Mouse (Mus musculus): ENCODE measurements at regions not wholly inside any gene's neighbourhood (a gene's known extent, or its start where the extent isn't known, plus 50 kb on each side); places are given as distances from the start of the nearest gene placed in this dataset.

- DNase-seq (ENCODE audit: low spot score in 2 of 2), result peak in 1 of 2 experiments; percentile 60
Observed at GRCm38 (mm10) chr1:137927953-137928352, 247.6 kb downstream of the Ptprc start.

GRCm38 (mm10) chr1:137926326-137926725, 249.2 kb downstream of the Ptprc start:
- no peak for DNase-seq (ENCODE audit: low spot score in 2 of 2)

DNA sequence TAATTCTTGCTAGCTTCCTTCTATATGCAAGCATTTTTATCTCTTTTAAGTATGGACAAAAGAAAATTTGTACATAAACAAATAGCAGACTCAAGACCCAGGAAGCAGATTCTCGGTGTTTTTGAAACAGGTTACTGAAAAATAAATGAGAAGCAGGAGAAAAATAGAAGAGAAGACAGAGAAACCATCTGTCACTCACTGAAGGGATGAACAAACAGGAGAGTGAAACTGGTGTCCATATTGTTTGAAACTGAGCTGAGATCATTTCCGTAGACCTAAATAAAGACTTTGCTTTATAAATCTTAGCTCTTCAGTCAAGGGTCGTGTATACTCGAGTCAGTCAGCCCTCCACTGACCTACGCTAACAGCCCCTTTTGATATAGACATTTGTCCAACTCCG, 251.4 kb downstream of the Ptprc start:
- no peak for DNase-seq (ENCODE audit: low spot score in 2 of 2)

DNA sequence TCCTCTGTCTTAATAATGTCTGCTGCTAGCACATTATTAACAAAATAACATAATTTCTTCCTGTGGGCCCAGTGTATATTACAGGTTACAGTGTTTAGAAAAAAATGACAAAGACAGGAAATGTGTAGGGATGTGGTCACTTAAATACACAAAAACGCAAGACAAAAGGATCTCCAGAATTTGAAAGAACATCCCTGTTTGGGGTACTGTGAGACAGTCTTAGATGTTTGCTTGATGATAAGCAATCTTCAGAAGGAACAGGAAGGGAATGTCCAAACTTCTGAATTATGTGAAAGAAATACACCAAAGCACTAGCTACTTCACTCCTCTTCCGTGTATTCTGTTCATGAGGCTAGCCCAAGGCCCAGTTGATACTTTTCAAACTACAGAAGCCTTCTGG, 251.8 kb downstream of the Ptprc start:
- DNase-seq (ENCODE audit: low spot score in 2 of 2), result no peak

- DNase-seq (ENCODE audit: low spot score in 2 of 2), result no peak
Observed at GRCm38 (mm10) chr1:137922769-137923168, 252.7 kb downstream of the Ptprc start.

- DNase-seq (ENCODE audit: low spot score in 2 of 2), result no peak
Observed at GRCm38 (mm10) chr1:137921592-137921991, 253.9 kb downstream of the Ptprc start.

GRCm38 (mm10) chr1:137919739-137920563, 255.6 kb downstream of the Ptprc start:
- no peak for DNase-seq (ENCODE audit: low spot score in 2 of 2)

GRCm38 (mm10) chr1:137917449-137917848, 258.1 kb downstream of the Ptprc start:
- DNase-seq (ENCODE audit: low spot score in 2 of 2), result no peak

- DNase-seq (ENCODE audit: low spot score in 2 of 2), result no peak
Observed at GRCm38 (mm10) chr1:137906883-137907282, 268.6 kb downstream of the Ptprc start.

DNA sequence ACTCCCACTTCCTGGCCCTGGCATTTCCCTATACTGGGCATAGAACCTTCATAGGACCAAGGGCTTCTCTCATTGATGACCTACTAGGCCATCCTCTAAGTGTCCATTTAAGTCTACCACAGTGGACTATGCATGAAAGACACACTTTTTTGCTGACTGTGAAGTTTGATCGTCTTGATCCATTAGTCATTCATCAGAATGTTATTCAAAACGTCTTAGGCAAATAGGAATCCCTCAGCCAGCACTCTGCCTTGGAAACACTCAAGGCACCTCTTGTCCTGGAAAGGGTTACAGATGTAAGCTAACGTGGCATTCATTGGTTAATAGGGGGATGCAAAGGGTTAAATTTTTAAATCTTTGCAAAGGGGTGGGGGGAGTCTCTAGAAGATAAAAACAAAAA, 269.0 kb downstream of the Ptprc start:
- DNase-seq (ENCODE audit: low spot score in 2 of 2), result no peak

GRCm38 (mm10) chr1:137905566-137905965, 269.9 kb downstream of the Ptprc start:
- no peak for DNase-seq (ENCODE audit: low spot score in 2 of 2)

GRCm38 (mm10) chr1:137903351-137903750, 272.2 kb downstream of the Ptprc start:
- DNase-seq (ENCODE audit: low spot score in 2 of 2), result no peak

DNA sequence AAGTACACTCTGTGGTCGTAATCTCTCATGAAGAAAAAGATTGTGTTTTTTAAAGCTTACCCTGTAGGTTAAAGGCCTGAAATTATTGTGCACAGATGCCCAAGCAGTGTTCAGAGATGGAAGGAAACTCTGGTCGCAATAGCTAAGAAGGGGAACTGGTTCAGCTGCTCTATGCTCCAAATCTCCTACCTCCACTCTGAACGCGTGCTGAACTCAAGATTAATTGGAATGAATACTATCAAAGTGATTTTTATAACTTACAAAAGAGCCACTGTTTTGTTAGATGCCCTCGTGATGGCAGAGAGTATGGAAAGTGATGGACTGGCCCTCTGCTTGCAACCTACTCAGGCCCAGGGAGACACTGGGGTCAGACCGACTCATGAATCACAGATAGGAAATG, 272.6 kb downstream of the Ptprc start:
- DNase-seq (ENCODE audit: low spot score in 2 of 2), result no peak

GRCm38 (mm10) chr1:137901996-137902395, 273.5 kb downstream of the Ptprc start:
- DNase-seq (ENCODE audit: low spot score in 2 of 2), result no peak

DNA sequence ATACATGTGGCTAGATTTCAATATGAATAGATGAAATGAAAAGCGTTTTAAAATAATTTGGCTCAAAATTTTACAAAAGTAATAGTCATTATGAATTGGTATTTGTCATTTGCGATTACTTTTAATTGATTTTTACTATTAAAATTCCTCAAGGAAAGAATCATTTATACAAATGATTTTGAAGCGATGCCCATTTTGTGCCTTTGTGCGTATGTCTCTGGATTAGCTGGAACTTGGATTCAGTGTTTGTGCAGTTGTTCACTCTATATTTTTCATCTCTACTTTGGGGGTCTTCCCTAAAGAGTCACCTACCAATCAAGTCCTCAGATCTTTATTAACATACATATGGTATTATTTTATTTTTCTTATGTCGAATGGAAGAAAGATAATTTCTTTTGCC, 274.3 kb downstream of the Ptprc start:
- no peak for DNase-seq (ENCODE audit: low spot score in 2 of 2)

DNA sequence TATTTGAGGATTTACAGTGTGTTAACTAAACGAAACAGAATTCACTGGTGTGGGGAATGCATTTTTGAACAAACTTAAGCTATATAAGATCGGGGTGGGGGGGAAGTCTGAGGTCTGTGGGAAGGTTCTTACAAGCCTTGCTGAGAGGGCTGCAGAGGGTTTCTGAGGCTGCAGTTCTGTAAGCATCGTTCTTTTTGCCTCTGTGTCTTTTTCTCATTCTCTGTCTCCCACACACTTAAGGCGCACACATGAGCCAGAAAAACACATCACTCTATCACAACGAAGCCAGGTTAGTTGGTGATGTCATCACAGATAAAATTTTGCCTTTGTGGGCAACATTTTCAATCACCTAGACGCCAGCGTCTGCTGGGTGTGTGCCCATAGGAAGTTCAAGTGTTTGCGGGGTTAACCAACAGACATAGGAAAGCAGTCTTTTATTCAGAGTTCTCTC, 274.9 kb downstream of the Ptprc start:
- peak in 1 of 2 experiments; percentile 48 for DNase-seq (ENCODE audit: low spot score in 2 of 2)

- peak; percentile 60 to 63 for DNase-seq (ENCODE audit: low spot score in 2 of 2)
Observed at GRCm38 (mm10) chr1:137899916-137900601, 275.4 kb downstream of the Ptprc start.

GRCm38 (mm10) chr1:137899305-137899704, 276.2 kb downstream of the Ptprc start:
- DNase-seq (ENCODE audit: low spot score in 2 of 2), result no peak

GRCm38 (mm10) chr1:137898891-137899290, 276.6 kb downstream of the Ptprc start:
- peak in 1 of 2 experiments; percentile 43 for DNase-seq (ENCODE audit: low spot score in 2 of 2)

DNA sequence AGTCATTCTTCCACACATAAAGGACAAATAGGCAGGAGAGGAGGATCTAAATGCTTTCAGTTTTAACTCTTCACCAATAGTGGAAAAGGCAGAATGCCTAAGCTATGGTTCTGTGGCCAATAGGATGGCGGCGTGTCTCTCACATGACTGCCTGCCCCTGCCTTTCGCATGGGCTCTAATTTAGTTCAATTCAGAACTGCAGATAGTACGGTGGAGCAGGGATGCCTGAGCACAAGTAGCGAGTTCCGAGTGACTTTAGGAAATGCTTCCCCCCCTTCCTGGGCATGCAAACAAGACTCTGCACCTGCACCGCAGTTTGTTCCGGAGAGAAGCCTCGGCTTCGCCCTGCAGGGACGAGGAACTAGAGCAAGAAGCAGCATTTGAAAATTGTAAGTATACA, 277.1 kb downstream of the Ptprc start:
- peak; percentile 84 to 92 for DNase-seq (ENCODE audit: low spot score in 2 of 2)

- DNase-seq (ENCODE audit: low spot score in 2 of 2), result no peak
Observed at GRCm38 (mm10) chr1:137881656-137882055, 293.9 kb downstream of the Ptprc start.

DNA sequence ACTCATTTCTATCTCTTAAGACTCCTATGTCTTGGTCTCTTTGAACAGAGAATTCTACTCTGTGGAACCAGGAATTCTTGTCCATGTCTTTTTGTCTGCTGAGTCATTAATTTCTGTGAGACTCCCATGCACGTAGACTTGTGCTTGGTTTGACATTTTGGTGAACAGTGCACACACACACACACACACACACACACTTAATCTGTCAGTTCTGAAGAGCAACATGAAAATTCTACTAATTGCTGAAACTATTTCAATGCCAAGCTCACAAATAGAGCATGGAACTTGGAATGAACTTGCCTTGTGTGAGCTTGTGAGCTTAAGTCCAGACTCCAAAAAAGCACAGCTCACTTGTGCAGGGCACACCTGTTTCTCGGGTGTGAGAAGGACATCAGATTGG, 301.1 kb downstream of the Ptprc start:
- DNase-seq (ENCODE audit: low spot score in 2 of 2), result no peak

DNA sequence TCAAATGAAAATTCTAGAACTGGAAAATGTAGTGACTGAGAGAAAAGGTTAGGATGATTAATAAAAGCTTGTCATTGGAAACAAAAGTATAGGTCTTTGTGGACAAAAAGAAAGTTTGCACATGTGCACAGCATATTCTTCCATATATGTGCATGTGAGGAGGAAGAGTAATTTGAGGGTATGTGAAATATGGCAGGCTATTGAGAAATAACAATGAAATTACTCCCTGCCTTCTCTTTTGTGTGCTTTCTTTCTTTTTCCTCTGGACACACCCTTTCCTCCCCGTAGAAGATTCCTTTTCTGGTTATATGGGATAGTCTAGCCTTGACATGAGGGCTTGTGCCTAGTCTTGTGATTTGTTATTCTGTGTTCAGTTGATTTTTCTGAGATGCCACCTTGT, 301.9 kb downstream of the Ptprc start:
- no peak for DNase-seq (ENCODE audit: low spot score in 2 of 2)
